Mouse (Mus musculus): ENCODE measurements around the gene Olfr688. TPM values are rescaled to one million over a fixed set of nuclear protein-coding genes. Genes with fewer than 3 reads are reported as not detected.

The Olfr688 gene
- not detected in 2 replicates for polyA plus RNA-seq (2012; rRNA removed)

GRCm38 (mm10) chr7:105287795-105288194 lies at the start of gene Olfr688:
TSS of gene Olfr688 (plus strand) at chr7:105288095.

GRCm38 (mm10) chr7:105310865-105311264 lies 23.0 kb downstream of the Olfr688 start, which contains the start of gene Olfr689:
TSS of gene Olfr689 (plus strand) at chr7:105311165.

GRCm38 (mm10) chr7:105334004-105334403 lies 46.1 kb downstream of the Olfr688 start, which contains the start of gene Olfr690:
TSS of gene Olfr690 (minus strand) at chr7:105334104.

Other genes with a start within 250 kb of the Olfr688 start
- gene Olfr677, start 236.7 kb upstream of the Olfr688 start, polyA plus RNA-seq (2012; rRNA removed), result not detected in 2 replicates
- gene Olfr678, start 223.6 kb upstream of the Olfr688 start, polyA plus RNA-seq (2012; rRNA removed), result not detected in 2 replicates
- gene Olfr679, start 206.9 kb upstream of the Olfr688 start, polyA plus RNA-seq (2012; rRNA removed), result not detected in 2 replicates
- not detected in 2 replicates for gene Olfr680-ps1, start 195.3 kb upstream of the Olfr688 start, polyA plus RNA-seq (2012; rRNA removed)
- gene Olfr681, start 171.3 kb upstream of the Olfr688 start, polyA plus RNA-seq (2012; rRNA removed), result not detected in 2 replicates
- gene Olfr683, start 141.1 kb upstream of the Olfr688 start, polyA plus RNA-seq (2012; rRNA removed), result not detected in 2 replicates
- gene Olfr684, start 124.4 kb upstream of the Olfr688 start, polyA plus RNA-seq (2012; rRNA removed), result not detected in 2 replicates
- gene Olfr685, start 102.1 kb upstream of the Olfr688 start, polyA plus RNA-seq (2012; rRNA removed), result not detected in 2 replicates
- not detected in 2 replicates for gene Olfr686, start 80.6 kb upstream of the Olfr688 start, polyA plus RNA-seq (2012; rRNA removed)
- not detected in 2 replicates for gene Olfr689, start 23.1 kb downstream of the Olfr688 start, polyA plus RNA-seq (2012; rRNA removed)
- gene Olfr690, start 46.0 kb downstream of the Olfr688 start, polyA plus RNA-seq (2012; rRNA removed), result not detected in 2 replicates
- not detected in 2 replicates for gene Olfr691, start 54.2 kb downstream of the Olfr688 start, polyA plus RNA-seq (2012; rRNA removed)
- gene Olfr692, start 80.1 kb downstream of the Olfr688 start, polyA plus RNA-seq (2012; rRNA removed), result not detected in 2 replicates
- 0.13 TPM in 1 of 2 replicates, not detected in the other for gene Gm5901, start 86.9 kb downstream of the Olfr688 start, polyA plus RNA-seq (2012; rRNA removed)
- gene Fam160a2, start 112.0 kb downstream of the Olfr688 start, polyA plus RNA-seq (2012; rRNA removed), result 85.6 and 111 TPM in 2 replicates
- gene Cnga4, start 116.5 kb downstream of the Olfr688 start, polyA plus RNA-seq (2012; rRNA removed), result 0.21 and 0.43 TPM in 2 replicates
- gene Cckbr, start 137.6 kb downstream of the Olfr688 start, polyA plus RNA-seq (2012; rRNA removed), result 0.14 TPM in 2 replicates
- 125 and 141 TPM in 2 replicates for gene Cavin3, start 194.2 kb downstream of the Olfr688 start, polyA plus RNA-seq (2012; rRNA removed)

Measured in colon, adult 2 months (tissue).